Mouse (Mus musculus) forelimb bud, embryonic 11.5 days (tissue): ENCODE results near the gene Pdpn.
"Not testable (repeated sequence)": the region's sequence is repeated elsewhere in the genome, so short reads cannot be mapped to it uniquely, and the experiment has no call there.

Source experiments
- DNase-seq: peaks from one replicate; pipeline ENCODE4 v3.0.0-alpha.2; 2012; ENCODE audit warnings: low read depth, low spot score

The Pdpn gene

GRCm38 (mm10) chr4:143299325-143300070 is at the start of gene Pdpn:
Gene Pdpn, minus strand, starts transcription at chr4:143299564.
- peak; percentile 86 for DNase-seq

- DNase-seq: no peak
Measured at GRCm38 (mm10) chr4:143348678-143349077, 49.3 kb upstream of the Pdpn start.

GRCm38 (mm10) chr4:143345491-143345890 is 46.1 kb upstream of the Pdpn start:
- not testable (repeated sequence) for DNase-seq

GRCm38 (mm10) chr4:143341470-143341869 is 42.1 kb upstream of the Pdpn start:
- no peak for DNase-seq

- DNase-seq: no peak
Measured at GRCm38 (mm10) chr4:143339808-143340207, 40.4 kb upstream of the Pdpn start.

- no peak for DNase-seq
Measured at GRCm38 (mm10) chr4:143336096-143336495, 36.7 kb upstream of the Pdpn start.

- no peak for DNase-seq
Measured at GRCm38 (mm10) chr4:143334995-143335394, 35.6 kb upstream of the Pdpn start.

- DNase-seq: no peak
Measured at GRCm38 (mm10) chr4:143334145-143334544, 34.8 kb upstream of the Pdpn start.

GRCm38 (mm10) chr4:143331787-143332186 is 32.4 kb upstream of the Pdpn start:
- no peak for DNase-seq

GRCm38 (mm10) chr4:143330566-143330965 is 31.2 kb upstream of the Pdpn start:
- DNase-seq: peak; percentile 89

- peak; percentile 76 for DNase-seq
Measured at GRCm38 (mm10) chr4:143325625-143325941, 26.2 kb upstream of the Pdpn start.

GRCm38 (mm10) chr4:143324925-143325624 is 25.7 kb upstream of the Pdpn start:
- no peak for DNase-seq

- DNase-seq: no peak
Measured at GRCm38 (mm10) chr4:143324176-143324924, 25.0 kb upstream of the Pdpn start.

- no peak for DNase-seq
Measured at GRCm38 (mm10) chr4:143313299-143313698, 13.9 kb upstream of the Pdpn start.

- no peak for DNase-seq
Measured at GRCm38 (mm10) chr4:143311341-143311740, 12.0 kb upstream of the Pdpn start.

- DNase-seq: no peak
Measured at GRCm38 (mm10) chr4:143305987-143306772, 6.8 kb upstream of the Pdpn start.

GRCm38 (mm10) chr4:143305031-143305430 is 5.7 kb upstream of the Pdpn start:
- no peak for DNase-seq

GRCm38 (mm10) chr4:143302279-143302890 is 3.0 kb upstream of the Pdpn start:
- DNase-seq: no peak

GRCm38 (mm10) chr4:143301875-143302274 is 2.5 kb upstream of the Pdpn start:
- DNase-seq: no peak

- DNase-seq: no peak
Measured at GRCm38 (mm10) chr4:143301042-143301441, 1.7 kb upstream of the Pdpn start.

- no peak for DNase-seq
Measured at GRCm38 (mm10) chr4:143300113-143300688, 837 bp upstream of the Pdpn start.
